Mouse (Mus musculus): ENCODE data around the gene Mpzl2. TPM values are rescaled to one million over a fixed set of nuclear protein-coding genes. Genes with fewer than 3 reads are reported as not detected.

The Mpzl2 gene
- polyA plus RNA-seq, 1 experiment from 2014 or later = 12.5 TPM

GRCm38 (mm10) chr9:45000249-45000648 is 39.4 kb upstream of the Mpzl2 start:
- H3K9me3 ChIP-seq (replicated peaks; ENCODE audit: control insufficient read depth, low read length) = no peaks in the 10 kb centered on the region
- no peaks in the 10 kb centered on the region for H3K36me3 ChIP-seq (ENCODE audit: control insufficient read depth, insufficient read depth)
- H3K27me3 ChIP-seq (ENCODE audit: control insufficient read depth, insufficient read depth, low read depth, low read length) = no peaks in the 10 kb centered on the region
- no peak overlapping the region for H3K4me3 ChIP-seq (ENCODE audit: low read depth, low read length)
- H3K9ac ChIP-seq (ENCODE audit: low read depth, low read length) = no peak overlapping the region
- no peak overlapping the region for H3K4me2 ChIP-seq (ENCODE audit: low read depth, low read length)
- H3K4me1 ChIP-seq (ENCODE audit: control insufficient read depth, low read depth, low read length) = no peaks in the 10 kb centered on the region
- no peak for ATAC-seq (ENCODE audit: low read depth)
- WGBS (ENCODE audit: insufficient replicate concordance) = 56% methylated on average over 3 of the region's 3 CpGs
- no peak overlapping the region for H3K27ac ChIP-seq (ENCODE audit: low read length)

GRCm38 (mm10) chr9:45007404-45007803 is 32.2 kb upstream of the Mpzl2 start:
- H3K9ac ChIP-seq (ENCODE audit: low read depth, low read length) = no peak overlapping the region
- WGBS (ENCODE audit: insufficient replicate concordance) = 52% methylated on average over 12 of the region's 12 CpGs
- no peak for ATAC-seq (ENCODE audit: low read depth)

GRCm38 (mm10) chr9:45008342-45008741 is 31.3 kb upstream of the Mpzl2 start:
- Histone ChIP-seq H3K9ac (ENCODE audit: low read depth, low read length) (no peak overlapping the region), H3K9me3 (replicated peaks; ENCODE audit: control insufficient read depth, low read length) (no peaks in the 10 kb centered on the region), H3K4me3 (ENCODE audit: low read depth, low read length) (no peak overlapping the region), H3K4me1 (ENCODE audit: control insufficient read depth, low read depth, low read length) (no peaks in the 10 kb centered on the region), H3K27ac (ENCODE audit: low read length) (no peak overlapping the region), H3K36me3 (ENCODE audit: control insufficient read depth, insufficient read depth) (no peaks in the 10 kb centered on the region), H3K4me2 (ENCODE audit: low read depth, low read length) (no peak overlapping the region), H3K27me3 (ENCODE audit: control insufficient read depth, insufficient read depth, low read depth, low read length) (no peaks in the 10 kb centered on the region; the same call in 1 of the 2 replicates)
- 60% methylated on average over 4 of the region's 4 CpGs for WGBS (ENCODE audit: insufficient replicate concordance)
- no peak for ATAC-seq (ENCODE audit: low read depth)

More at GRCm38 (mm10) chr9:45007404-45007803, 32.2 kb upstream of the Mpzl2 start:
- Histone ChIP-seq H3K4me2 (ENCODE audit: low read depth, low read length) (no peak overlapping the region), H3K4me1 (ENCODE audit: control insufficient read depth, low read depth, low read length) (no peaks in the 10 kb centered on the region), H3K36me3 (ENCODE audit: control insufficient read depth, insufficient read depth) (no peaks in the 10 kb centered on the region), H3K4me3 (ENCODE audit: low read depth, low read length) (no peak overlapping the region), H3K27me3 (ENCODE audit: control insufficient read depth, insufficient read depth, low read depth, low read length) (no peaks in the 10 kb centered on the region; the same call in 1 of the 2 replicates), H3K9me3 (replicated peaks; ENCODE audit: control insufficient read depth, low read length) (no peaks in the 10 kb centered on the region), H3K27ac (ENCODE audit: low read length) (no peak overlapping the region)

GRCm38 (mm10) chr9:45009180-45010078 is 30.2 kb upstream of the Mpzl2 start, which contains the start of gene Cd3e:
TSS of gene Cd3e (minus strand) at chr9:45009627.
- no peak for ATAC-seq (ENCODE audit: low read depth)
- H3K4me1 ChIP-seq (ENCODE audit: control insufficient read depth, low read depth, low read length) = no peaks in the 10 kb centered on the region
- 72% methylated on average over 19 of the region's 19 CpGs for WGBS (ENCODE audit: insufficient replicate concordance)

GRCm38 (mm10) chr9:45010461-45010860 is 29.1 kb upstream of the Mpzl2 start:
- ATAC-seq (ENCODE audit: low read depth) = no peak
- H3K27me3 ChIP-seq (ENCODE audit: control insufficient read depth, insufficient read depth, low read depth, low read length) = no peaks in the 10 kb centered on the region; the same call in 1 of the 2 replicates
- H3K9ac ChIP-seq (ENCODE audit: low read depth, low read length) = no peak overlapping the region
- H3K36me3 ChIP-seq (ENCODE audit: control insufficient read depth, insufficient read depth) = no peaks in the 10 kb centered on the region
- H3K9me3 ChIP-seq (replicated peaks; ENCODE audit: control insufficient read depth, low read length) = no peaks in the 10 kb centered on the region
- no peak overlapping the region for H3K4me3 ChIP-seq (ENCODE audit: low read depth, low read length)
- 35% methylated on average over 4 of the region's 4 CpGs for WGBS (ENCODE audit: insufficient replicate concordance)
- H3K4me2 ChIP-seq (ENCODE audit: low read depth, low read length) = no peak overlapping the region
- no peak overlapping the region for H3K27ac ChIP-seq (ENCODE audit: low read length)
- no peaks in the 10 kb centered on the region for H3K4me1 ChIP-seq (ENCODE audit: control insufficient read depth, low read depth, low read length)

More at GRCm38 (mm10) chr9:45009180-45010078, 30.2 kb upstream of the Mpzl2 start, which contains the start of gene Cd3e:
- Histone ChIP-seq H3K4me3 (ENCODE audit: low read depth, low read length) (no peak within 1 kb of the TSS), H3K9me3 (replicated peaks; ENCODE audit: control insufficient read depth, low read length) (no peaks in the 10 kb centered on the region), H3K9ac (ENCODE audit: low read depth, low read length) (no peak within 1 kb of the TSS), H3K4me2 (ENCODE audit: low read depth, low read length) (no peak within 1 kb of the TSS), H3K36me3 (ENCODE audit: control insufficient read depth, insufficient read depth) (no peaks in the 10 kb centered on the region), H3K27me3 (ENCODE audit: control insufficient read depth, insufficient read depth, low read depth, low read length) (no peaks in the 10 kb centered on the region; the same call in 1 of the 2 replicates), H3K27ac (ENCODE audit: low read length) (no peak within 1 kb of the TSS)

- Histone ChIP-seq H3K27ac (ENCODE audit: low read length) (no peak overlapping the region), H3K4me3 (ENCODE audit: low read depth, low read length) (no peak overlapping the region), H3K4me2 (ENCODE audit: low read depth, low read length) (no peak overlapping the region), H3K9me3 (replicated peaks; ENCODE audit: control insufficient read depth, low read length) (no peaks in the 10 kb centered on the region), H3K36me3 (ENCODE audit: control insufficient read depth, insufficient read depth) (no peaks in the 10 kb centered on the region), H3K4me1 (ENCODE audit: control insufficient read depth, low read depth, low read length) (no peaks in the 10 kb centered on the region), H3K9ac (ENCODE audit: low read depth, low read length) (no peak overlapping the region), H3K27me3 (ENCODE audit: control insufficient read depth, insufficient read depth, low read depth, low read length) (no peaks in the 10 kb centered on the region; the same call in 1 of the 2 replicates)
- 49% methylated on average over 5 of the region's 6 CpGs for WGBS (ENCODE audit: insufficient replicate concordance)
- ATAC-seq (ENCODE audit: low read depth) = no peak
Measured at GRCm38 (mm10) chr9:45011291-45011690, 28.3 kb upstream of the Mpzl2 start.

GRCm38 (mm10) chr9:45014879-45015278 is 24.7 kb upstream of the Mpzl2 start:
- H3K36me3 ChIP-seq (ENCODE audit: control insufficient read depth, insufficient read depth) = no peaks in the 10 kb centered on the region
- H3K9me3 ChIP-seq (replicated peaks; ENCODE audit: control insufficient read depth, low read length) = no peaks in the 10 kb centered on the region
- H3K4me2 ChIP-seq (ENCODE audit: low read depth, low read length) = no peak overlapping the region
- no peaks in the 10 kb centered on the region; the same call in 1 of the 2 replicates for H3K27me3 ChIP-seq (ENCODE audit: control insufficient read depth, insufficient read depth, low read depth, low read length)
- H3K4me3 ChIP-seq (ENCODE audit: low read depth, low read length) = no peak overlapping the region
- H3K9ac ChIP-seq (ENCODE audit: low read depth, low read length) = no peak overlapping the region
- ATAC-seq (ENCODE audit: low read depth) = no peak
- H3K4me1 ChIP-seq (ENCODE audit: control insufficient read depth, low read depth, low read length) = no peaks in the 10 kb centered on the region
- no peak overlapping the region for H3K27ac ChIP-seq (ENCODE audit: low read length)
- 14% methylated on average over 2 of the region's 2 CpGs for WGBS (ENCODE audit: insufficient replicate concordance)

GRCm38 (mm10) chr9:45015841-45016240 is 23.8 kb upstream of the Mpzl2 start:
- Histone ChIP-seq H3K36me3 (ENCODE audit: control insufficient read depth, insufficient read depth) (no peaks in the 10 kb centered on the region), H3K4me2 (ENCODE audit: low read depth, low read length) (no peak overlapping the region), H3K27me3 (ENCODE audit: control insufficient read depth, insufficient read depth, low read depth, low read length) (no peaks in the 10 kb centered on the region; the same call in 1 of the 2 replicates), H3K4me3 (ENCODE audit: low read depth, low read length) (no peak overlapping the region), H3K9me3 (replicated peaks; ENCODE audit: control insufficient read depth, low read length) (no peaks in the 10 kb centered on the region), H3K9ac (ENCODE audit: low read depth, low read length) (no peak overlapping the region), H3K4me1 (ENCODE audit: control insufficient read depth, low read depth, low read length) (no peaks in the 10 kb centered on the region), H3K27ac (ENCODE audit: low read length) (no peak overlapping the region)
- ATAC-seq (ENCODE audit: low read depth) = no peak
- WGBS (ENCODE audit: insufficient replicate concordance) = 46% methylated on average over 3 of the region's 3 CpGs

- no peak overlapping the region for H3K4me2 ChIP-seq (ENCODE audit: low read depth, low read length)
- no peak overlapping the region for H3K27ac ChIP-seq (ENCODE audit: low read length)
- H3K27me3 ChIP-seq (ENCODE audit: control insufficient read depth, insufficient read depth, low read depth, low read length) = no peaks in the 10 kb centered on the region; the same call in 1 of the 2 replicates
- 68% methylated on average over 11 of the region's 11 CpGs for WGBS (ENCODE audit: insufficient replicate concordance)
- no peak overlapping the region for H3K4me3 ChIP-seq (ENCODE audit: low read depth, low read length)
- no peaks in the 10 kb centered on the region for H3K36me3 ChIP-seq (ENCODE audit: control insufficient read depth, insufficient read depth)
- no peaks in the 10 kb centered on the region for H3K4me1 ChIP-seq (ENCODE audit: control insufficient read depth, low read depth, low read length)
- H3K9me3 ChIP-seq (replicated peaks; ENCODE audit: control insufficient read depth, low read length) = no peaks in the 10 kb centered on the region
- ATAC-seq (ENCODE audit: low read depth) = no peak
- no peak overlapping the region for H3K9ac ChIP-seq (ENCODE audit: low read depth, low read length)
Measured at GRCm38 (mm10) chr9:45018031-45018430, 21.6 kb upstream of the Mpzl2 start.
